Mouse (Mus musculus) spleen, embryonic (tissue): Measurements from ENCODE around the gene Rcl1.

Experiments used
- CTCF ChIA-PET: fragments of 350-600 bp; sonication (Branson Sonifier 250); formaldehyde crosslinking; loops from one replicate; lab custom pipeline; 2022; lab: Charles Lee

The Rcl1 gene

DNA sequence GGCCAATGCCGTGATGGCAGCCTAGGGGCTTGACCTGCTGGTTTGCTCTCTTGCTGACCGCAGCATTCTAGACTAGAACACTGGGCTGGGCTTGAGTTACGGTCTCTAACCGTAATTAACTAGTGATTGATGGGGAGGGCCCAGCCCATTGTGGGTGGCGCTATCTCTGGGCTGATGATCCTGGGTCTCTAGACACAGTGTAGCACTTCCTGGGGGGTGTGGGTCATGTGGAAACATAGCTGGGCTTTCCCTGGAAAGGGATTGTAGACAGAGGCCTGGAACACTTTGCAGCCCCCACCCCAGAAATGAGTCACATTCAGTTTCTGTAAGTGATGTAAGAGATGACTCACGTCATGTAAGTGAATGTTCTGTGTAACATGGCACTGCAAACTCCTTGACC is 48.9 kb downstream of the Rcl1 start:
- CTCF ChIA-PET = no interaction called here

DNA sequence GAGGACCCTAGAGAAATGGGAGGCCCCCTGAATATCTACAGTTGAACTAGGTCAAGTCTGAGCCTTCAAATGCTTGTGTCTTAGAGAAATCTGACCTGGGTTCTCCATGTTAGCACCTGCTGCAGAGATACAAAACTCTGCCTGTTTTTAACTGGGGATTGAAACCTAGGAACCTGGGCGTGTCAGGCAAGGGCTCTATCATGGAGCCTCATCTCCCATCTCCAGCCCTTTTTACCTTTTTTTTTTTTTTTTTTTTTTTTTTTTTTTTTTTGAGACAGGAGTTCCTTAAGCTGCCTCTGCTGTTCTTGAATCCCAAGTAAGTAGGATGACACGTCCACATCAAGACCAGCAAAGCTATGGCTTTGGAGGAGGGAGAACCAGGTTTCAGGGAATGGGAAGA is 50.3 kb downstream of the Rcl1 start:
- CTCF ChIA-PET = no interaction called here

DNA sequence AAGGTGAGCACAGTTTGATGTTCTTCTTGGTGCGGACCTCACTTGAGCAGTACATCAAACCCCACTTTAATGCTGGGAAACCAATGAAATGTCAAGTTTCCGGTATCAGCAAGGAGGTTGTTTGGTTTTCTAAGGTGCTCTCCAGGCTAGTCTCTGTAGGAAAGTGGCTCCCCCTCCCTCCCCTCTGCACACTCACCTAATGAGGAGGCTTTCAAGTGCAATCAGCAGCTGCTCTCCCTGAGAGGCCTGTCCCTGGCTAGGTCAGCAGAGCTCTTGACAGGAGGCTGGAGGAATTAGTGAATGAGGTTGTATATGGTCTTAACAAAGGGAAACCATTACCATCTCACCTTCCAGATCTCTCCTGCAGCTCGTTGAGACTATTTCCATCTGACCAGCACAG is 54.4 kb downstream of the Rcl1 start:
- CTCF ChIA-PET = interaction anchor here (0.6 kb wide), 2 partner anchors 18 to 99 kb away, joined by 3 to 6 read pairs; no protein-coding TSS in a partner anchor

DNA sequence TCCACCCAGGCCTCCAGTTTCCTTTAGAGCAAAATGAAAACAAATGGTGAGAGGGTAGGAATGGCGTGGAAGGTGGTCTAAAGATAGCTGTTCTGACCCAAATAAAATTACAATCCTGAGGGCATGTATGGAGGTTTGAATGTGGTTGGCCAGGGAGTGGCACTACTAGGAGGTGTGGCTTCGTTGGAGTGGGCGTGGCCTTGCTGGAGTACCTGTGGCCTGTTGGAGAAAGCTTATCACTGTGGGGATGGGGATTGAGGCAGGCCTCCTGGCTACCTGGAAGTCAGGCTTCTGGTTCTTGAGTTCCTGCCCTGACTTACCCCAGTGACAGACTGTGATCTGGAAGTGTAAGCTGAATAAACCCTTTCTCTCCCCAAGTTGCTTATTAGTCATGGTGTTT is 55.2 kb downstream of the Rcl1 start:
- CTCF ChIA-PET = interaction anchor here (0.6 kb wide), 1 partner anchor 61 kb away, joined by 3 read pairs; no protein-coding TSS in a partner anchor

DNA sequence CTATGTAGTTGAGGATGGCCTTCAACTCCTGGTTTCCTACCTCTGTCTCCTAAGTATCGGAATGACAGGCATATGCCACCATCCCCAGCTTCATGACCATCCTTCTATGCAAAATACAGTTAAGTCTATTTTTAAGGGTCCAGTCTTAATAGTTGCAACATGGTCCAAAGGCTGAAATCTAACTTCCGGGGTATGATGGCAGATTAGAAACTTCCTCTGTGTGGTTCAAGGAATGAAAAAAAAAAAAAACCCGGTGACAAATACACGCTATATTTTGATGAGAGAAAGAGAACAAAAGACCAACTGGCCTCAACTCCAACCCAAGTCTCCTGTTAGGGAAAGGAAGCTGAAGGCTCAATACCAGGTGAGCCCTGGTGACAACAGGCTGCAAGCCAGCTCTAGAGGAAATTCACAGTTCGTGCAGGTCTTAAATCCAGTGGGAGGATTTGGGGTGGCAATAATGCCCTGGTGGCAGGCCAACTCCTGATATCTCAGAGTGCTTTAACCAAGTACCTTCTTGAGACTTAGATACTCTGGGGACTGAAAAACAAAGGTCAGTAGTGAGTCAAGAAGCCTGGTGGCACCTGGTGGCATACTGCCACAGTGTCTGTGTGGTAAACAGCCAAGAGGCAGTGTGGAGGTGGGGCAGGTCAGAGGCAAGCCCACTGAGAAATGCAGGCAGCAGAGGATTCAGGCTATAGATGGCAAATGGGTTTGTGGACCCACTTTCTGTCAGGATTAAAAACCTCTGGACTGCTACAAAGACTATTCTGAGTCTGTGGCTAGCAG is 56.7 kb downstream of the Rcl1 start:
- CTCF ChIA-PET = interaction anchor here (0.6 to 0.7 kb wide), 2 partner anchors 27 to 141 kb away, joined by 5 to 6 read pairs; no protein-coding TSS in a partner anchor

DNA sequence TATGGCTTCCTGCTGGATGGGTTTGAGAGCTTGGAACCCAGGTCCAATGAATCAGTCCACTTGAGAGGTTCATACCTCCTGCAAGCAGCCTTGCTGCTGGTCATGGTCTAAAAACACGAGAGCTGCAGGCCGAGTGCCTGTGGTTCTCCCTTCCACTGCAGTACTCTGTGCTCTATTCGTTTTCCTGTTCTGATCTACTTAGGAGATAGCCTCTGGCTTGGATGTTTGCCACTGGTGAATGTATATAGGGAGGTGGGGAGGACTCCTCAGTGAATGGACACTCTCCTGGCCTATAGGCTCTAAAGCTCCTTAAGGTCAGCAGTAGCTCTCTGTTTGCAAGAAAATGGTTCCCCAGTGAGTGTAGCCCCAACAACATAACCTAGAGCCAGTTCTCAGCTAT is 57.3 kb downstream of the Rcl1 start:
- CTCF ChIA-PET = interaction anchor here (0.7 kb wide), 1 partner anchor 140 kb away, joined by 5 read pairs; no protein-coding TSS in a partner anchor

DNA sequence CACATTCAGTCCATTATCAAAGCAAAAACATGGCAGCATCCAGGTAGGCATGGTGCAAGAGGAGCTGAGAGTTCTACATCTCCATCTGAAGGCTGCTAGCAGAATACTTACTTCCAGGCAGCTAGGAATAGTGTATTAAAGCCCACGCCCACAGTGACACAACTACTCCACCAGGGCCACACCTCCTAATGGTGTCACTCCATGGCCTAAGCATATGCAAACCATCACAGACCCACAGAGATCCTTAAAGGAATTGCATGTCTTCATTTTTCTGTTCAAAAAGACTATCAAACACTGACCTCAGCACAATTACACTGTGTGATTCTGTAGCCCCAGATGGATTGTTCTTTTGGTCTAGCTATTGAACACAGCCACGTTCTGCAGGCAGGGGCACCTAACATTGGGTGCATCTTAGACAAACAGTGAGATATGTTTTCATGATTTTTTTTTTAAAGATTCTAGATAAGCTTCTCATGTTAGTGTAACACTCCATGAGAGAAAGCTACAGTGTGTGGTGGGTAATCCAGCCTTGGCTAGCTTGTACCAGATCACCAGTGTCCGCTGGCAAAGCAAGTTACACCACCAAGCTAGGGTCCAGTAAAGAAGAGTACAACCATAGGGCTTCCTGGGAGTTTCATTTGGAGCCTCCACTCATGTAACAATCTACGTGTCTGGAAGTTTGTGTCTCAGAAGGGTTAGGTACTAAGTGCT is 62.8 kb downstream of the Rcl1 start:
- CTCF ChIA-PET = no interaction called here

DNA sequence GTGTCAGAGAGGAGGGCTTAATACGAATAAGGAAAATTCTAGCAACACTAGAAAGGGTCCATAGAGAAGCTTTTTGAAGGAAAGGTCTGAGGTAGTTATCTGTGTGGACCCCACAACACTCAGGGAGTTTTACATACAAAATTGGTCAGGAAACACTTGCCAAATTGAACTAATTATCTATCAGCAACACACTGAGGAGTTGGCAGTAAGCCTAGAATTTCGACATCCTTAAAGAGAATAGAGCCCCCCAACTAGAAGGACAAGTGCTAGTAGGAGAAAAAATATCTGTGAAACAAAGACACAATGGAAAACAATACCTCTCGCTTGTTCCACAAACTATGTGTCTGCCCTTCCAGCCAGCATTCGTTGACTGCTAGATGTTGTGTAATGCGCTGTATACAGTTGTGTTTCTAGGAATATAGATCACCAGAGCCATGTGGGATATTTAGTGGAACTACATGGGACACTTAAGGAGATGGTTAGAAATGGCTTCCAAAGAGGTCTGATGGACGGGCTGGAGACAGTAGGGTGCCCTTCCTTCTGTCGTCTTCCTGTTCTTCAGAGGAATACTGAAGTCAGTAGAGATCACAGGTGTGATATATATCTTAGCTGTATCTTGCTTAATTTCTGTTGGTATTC is 63.5 kb downstream of the Rcl1 start:
- CTCF ChIA-PET = no interaction called here

DNA sequence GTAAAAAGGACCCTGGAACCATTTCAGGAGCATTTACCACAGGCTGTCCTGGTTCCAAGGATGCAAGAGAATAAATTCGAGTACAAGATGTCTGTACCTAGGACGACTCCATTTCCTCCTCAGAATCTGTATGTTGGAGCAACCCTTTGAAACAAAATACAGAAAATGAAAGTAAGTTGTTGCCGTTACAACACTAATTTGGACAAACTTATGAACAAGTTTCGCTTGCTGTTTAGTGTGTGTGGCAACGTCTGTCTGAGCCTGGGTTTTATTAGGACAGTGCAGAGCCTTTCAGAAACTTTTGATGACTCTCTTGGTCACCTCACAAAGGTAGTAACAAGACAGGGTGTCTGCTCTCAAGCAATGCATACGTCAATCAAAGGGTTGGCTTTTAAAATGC is 66.8 kb downstream of the Rcl1 start:
- CTCF ChIA-PET = no interaction called here

DNA sequence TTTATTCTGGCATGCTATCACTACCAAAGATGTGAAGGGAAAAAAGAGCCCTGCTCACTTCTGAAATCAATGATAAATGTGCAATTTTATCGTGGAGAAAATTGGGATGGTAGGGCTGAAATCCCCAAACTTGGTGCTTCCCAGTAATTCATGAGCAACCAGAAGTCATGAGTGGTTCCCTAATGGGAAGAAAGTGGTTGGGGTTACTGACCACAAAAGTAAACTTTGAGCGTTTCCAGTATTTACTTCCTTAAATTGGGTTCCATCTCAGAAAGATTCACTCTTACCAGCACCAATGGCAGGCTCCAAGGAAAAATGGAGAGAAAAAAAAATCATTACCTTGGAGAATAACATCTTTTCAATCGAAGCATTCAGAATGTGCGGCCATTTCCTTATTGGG is 79.2 kb downstream of the Rcl1 start:
- CTCF ChIA-PET = no interaction called here

DNA sequence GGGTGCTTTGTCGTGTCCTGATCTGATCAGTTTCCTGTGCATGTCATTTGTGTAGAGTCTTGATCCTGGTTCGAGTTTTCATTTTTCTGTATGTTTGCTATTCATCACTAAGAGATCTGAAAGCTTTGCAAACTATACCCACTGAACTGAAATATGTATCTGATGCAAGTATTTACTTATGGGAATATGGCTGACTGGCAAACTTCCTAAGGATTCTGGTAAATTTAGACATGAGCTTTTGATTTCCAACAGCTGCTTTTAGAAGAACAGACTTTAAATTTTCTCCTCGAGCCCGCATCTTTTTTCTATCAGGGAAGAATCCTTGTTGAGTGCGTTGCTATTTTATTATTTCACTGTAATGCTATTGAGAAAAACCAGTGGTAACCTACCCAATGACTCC is 81.0 kb downstream of the Rcl1 start:
- CTCF ChIA-PET = no interaction called here

DNA sequence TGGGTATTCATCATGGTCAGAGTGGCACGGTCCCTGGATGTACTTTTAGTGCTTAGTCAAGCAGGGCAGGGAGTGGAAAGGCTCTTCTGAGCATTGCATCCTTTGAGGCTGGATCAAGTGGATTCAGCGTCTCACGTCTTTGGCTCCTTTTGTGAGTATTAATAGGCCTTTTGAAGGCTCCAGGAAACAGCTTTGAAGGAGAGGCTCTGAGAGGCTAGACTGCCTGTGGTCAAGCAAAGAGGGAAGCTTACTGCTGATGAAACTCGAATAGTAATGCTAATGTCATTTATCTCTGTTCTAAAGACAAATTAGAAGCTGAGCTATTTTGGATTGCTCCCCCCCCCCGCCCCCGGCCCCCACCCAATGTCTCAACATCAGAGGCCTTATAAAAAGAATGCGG is 83.9 kb downstream of the Rcl1 start:
- CTCF ChIA-PET = interaction anchor here (0.7 kb wide), 1 partner anchor 28 kb away, joined by 6 read pairs; no protein-coding TSS in a partner anchor

DNA sequence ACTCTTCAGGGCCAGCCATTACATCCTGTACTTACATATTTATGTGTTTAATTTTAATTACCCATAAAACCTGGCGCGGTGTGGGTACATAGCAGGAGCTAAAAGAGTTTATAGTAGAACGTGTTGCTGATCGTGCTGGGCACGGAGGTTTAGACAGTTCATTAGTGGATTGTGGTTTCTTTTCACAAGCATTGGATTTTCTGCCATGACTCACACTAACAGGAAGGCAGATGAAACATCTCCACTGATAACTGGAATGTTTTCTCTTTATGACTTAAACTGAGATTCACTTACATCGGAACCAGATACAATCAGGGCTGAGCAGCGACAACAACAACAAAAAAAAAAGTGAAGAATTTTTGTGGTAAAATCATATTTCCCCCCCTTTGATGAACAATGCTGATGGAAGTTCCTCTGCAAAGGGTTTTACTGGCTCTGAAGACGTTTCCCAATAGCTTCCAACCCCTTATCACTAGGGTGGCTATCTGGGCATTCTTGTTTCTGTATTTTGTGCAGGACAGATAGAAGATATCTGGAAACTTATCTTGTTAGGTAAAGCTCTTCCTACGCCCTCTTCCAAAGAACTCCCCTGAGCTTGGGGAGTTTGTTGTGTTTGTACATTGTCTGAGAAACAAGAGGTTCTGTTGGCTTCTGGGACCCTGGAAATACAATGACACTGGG is 84.5 kb downstream of the Rcl1 start:
- CTCF ChIA-PET = no interaction called here

DNA sequence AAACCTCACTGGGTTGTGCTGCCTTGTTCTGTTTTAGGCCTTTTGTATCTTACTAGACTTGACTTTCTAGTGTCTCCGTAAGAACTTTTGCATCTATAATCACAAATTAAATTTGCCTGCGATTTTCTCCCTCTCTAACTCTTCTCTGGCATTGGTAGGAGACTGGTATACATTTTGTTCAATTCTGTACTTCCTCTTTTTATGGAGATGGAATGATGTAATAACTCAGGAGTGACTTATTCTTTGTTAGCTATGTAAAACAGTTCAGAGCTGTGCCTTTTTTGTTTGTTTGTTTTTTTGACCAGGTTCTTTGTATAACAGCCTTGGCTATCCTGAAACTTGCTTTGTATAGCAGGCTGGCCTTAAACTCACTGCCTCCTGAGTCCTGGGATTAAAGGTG is 87.7 kb downstream of the Rcl1 start:
- CTCF ChIA-PET = no interaction called here
